Mouse (Mus musculus) ES-E14 (cell line): ENCODE measurements around the gene Spry1. TPM values are rescaled to one million over a fixed set of nuclear protein-coding genes. Genes with fewer than 3 reads are reported as not detected.

ENCODE experiments used
- DNase-seq: peaks from one replicate; pipeline ENCODE4 v3.0.0-alpha.2; 2013; ENCODE audit warnings: low read depth, low spot score
- H3K27ac ChIP-seq: 2 replicates; pipeline ENCODE4 v1.5.1; 2012; ENCODE audit warnings: low read depth, mild to moderate bottlenecking, low read length, moderate library complexity, mixed read lengths; ENCODE audit not compliant: poor library complexity, insufficient read depth, severe bottlenecking
- H3K36me3 ChIP-seq: 2 replicates; pipeline ENCODE4 v1.6.1; 2012; ENCODE audit warnings: mild to moderate bottlenecking, low read length, moderate library complexity, mixed read lengths; ENCODE audit not compliant: control insufficient read depth, poor library complexity, insufficient read depth, severe bottlenecking
- H3K4me1 ChIP-seq, 2 experiments: fragments of 150-350 bp in 1 of 2; sonication (generic) in 1 of 2; 2 replicates each; pipeline ENCODE4 v1.6.1; 2012; ENCODE audit warnings: low read length in 2 of 2, mild to moderate bottlenecking in 1 of 2, mixed read lengths in 1 of 2; ENCODE audit not compliant: control insufficient read depth in 2 of 2, insufficient read depth in 2 of 2, poor library complexity in 1 of 2
- H3K4me3 ChIP-seq, 2 experiments: fragments of 150-350 bp in 1 of 2; sonication (generic) in 1 of 2; 2 replicates each; pipeline ENCODE4 v1.5.1; 2012; ENCODE audit warnings: low read length in 2 of 2, low read depth in 1 of 2, mild to moderate bottlenecking in 1 of 2, mixed read lengths in 1 of 2; ENCODE audit not compliant: insufficient read depth in 1 of 2, poor library complexity in 1 of 2, severe bottlenecking in 1 of 2
- H3K9ac ChIP-seq: 2 replicates; pipeline ENCODE4 v1.6.1; 2012; ENCODE audit warnings: low read depth, mild to moderate bottlenecking, low read length, mixed read lengths; ENCODE audit not compliant: poor library complexity, insufficient read depth, severe bottlenecking
- H3K9me3 ChIP-seq: fragments of 150-350 bp; sonication (generic); 2 replicates; pipeline ENCODE4 v1.6.1; 2012; ENCODE audit warnings: low read depth, mild to moderate bottlenecking, low read length; ENCODE audit not compliant: control insufficient read depth, insufficient read depth
- CHD2 ChIP-seq: IDR thresholded peaks from 2 replicates; pipeline ENCODE4 v1.6.1; 2014; ENCODE audit warnings: mild to moderate bottlenecking, low read depth, low read length, inconsistent platforms
- HCFC1 ChIP-seq: IDR thresholded peaks from 2 replicates; pipeline ENCODE4 v1.6.1; 2012; ENCODE audit warnings: low read length, inconsistent platforms, borderline replicate concordance; ENCODE audit not compliant: insufficient read depth
- MAFK ChIP-seq: IDR thresholded peaks from 2 replicates; pipeline ENCODE4 v1.6.1; 2014; ENCODE audit warnings: mild to moderate bottlenecking, low read depth, low read length, inconsistent platforms; ENCODE audit not compliant: insufficient read depth
- ZC3H11A ChIP-seq: IDR thresholded peaks from 2 replicates; pipeline ENCODE4 v1.6.1; 2012; ENCODE audit warnings: low read depth, mild to moderate bottlenecking, inconsistent platforms, low read length, borderline replicate concordance
- ZNF384 ChIP-seq: IDR thresholded peaks from 2 replicates; pipeline ENCODE4 v1.6.1; 2012; ENCODE audit warnings: low read depth, low read length, inconsistent platforms
- in situ Hi-C, 2 experiments: fragments of 600-800 bp; cut with MboI; formaldehyde crosslinking; loops; one replicate each; pipeline ENCODE4 v1.15.1; 2025; ENCODE audit warnings: low sequenced_read_pairs in 2 of 2, inconsistent platforms in 1 of 2; ENCODE audit not compliant: unreplicated experiment in 2 of 2
- total RNA-seq: library from RNA; depleted of rRNA; stranded (reverse); fragments of 300-350 nt; gene quantifications from 2 replicates; pipeline ENCODE4 v1.2.3, GENCODE M21; 2012

Gene Spry1
- total RNA-seq, 1 experiment: 7.1 TPM

GRCm38 (mm10) chr3:37605876-37606238, 33.9 kb upstream of the Spry1 start:
- DNase-seq: no peak
- Histone ChIP-seq H3K36me3 (no peaks in the 10 kb centered on the region), H3K9me3 (no peaks in the 10 kb centered on the region), H3K4me1 (no peaks in the 10 kb centered on the region), H3K27ac (no peak overlapping the region), H3K4me3 (no peak overlapping the region), H3K9ac (no peak overlapping the region)
- TF ChIP-seq ZNF384: no peak
- in situ Hi-C loops: loop anchor here (25.0 kb wide), 2 partner anchors 381 to 581 kb away; no protein-coding TSS in a partner anchor

GRCm38 (mm10) chr3:37608926-37609325, 30.8 kb upstream of the Spry1 start:
- peak; percentile 34 for DNase-seq
- Histone ChIP-seq H3K4me3 (no peak overlapping the region), H3K9ac (no peak overlapping the region), H3K27ac (no peak overlapping the region), H3K9me3 (no peaks in the 10 kb centered on the region), H3K4me1 (no peaks in the 10 kb centered on the region), H3K36me3 (no peaks in the 10 kb centered on the region)
- TF ChIP-seq ZC3H11A (peak; percentile 75), ZNF384 (no peak)
- in situ Hi-C loops: loop anchor here (25.0 kb wide), 2 partner anchors 378 to 578 kb away; no protein-coding TSS in a partner anchor

DNA sequence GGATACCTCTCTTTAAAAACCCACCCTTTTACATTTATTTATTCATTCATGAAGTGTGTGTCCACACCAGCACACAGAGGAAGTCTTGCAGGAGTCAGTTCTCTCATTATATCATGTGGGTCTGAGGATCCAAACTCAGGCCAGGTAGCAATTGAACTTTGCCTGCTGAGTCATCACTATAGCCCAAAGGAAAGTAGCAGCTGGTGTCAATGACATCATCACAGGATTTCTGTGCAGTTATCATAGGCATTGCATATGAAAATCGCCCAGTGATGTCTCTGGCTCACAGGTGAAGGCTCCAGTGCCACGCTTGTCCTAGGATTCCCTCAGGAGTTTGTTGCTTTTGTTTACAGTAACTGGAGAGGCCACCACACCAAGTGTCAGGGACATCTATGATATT, 29.1 kb upstream of the Spry1 start:
- Histone ChIP-seq H3K9ac (no peak overlapping the region), H3K9me3 (no peaks in the 10 kb centered on the region), H3K4me3 (no peak overlapping the region), H3K36me3 (no peaks in the 10 kb centered on the region), H3K27ac (no peak overlapping the region), H3K4me1 (no peaks in the 10 kb centered on the region; a peak in 1 of 4 replicates)
- in situ Hi-C loops: loop anchor here (25.0 kb wide), 2 partner anchors 377 to 577 kb away; no protein-coding TSS in a partner anchor
- DNase-seq: no peak
- TF ChIP-seq MAFK: no peak
- no peak for TF ChIP-seq HCFC1
- no peak for TF ChIP-seq ZNF384
- TF ChIP-seq ZC3H11A: no peak

DNA sequence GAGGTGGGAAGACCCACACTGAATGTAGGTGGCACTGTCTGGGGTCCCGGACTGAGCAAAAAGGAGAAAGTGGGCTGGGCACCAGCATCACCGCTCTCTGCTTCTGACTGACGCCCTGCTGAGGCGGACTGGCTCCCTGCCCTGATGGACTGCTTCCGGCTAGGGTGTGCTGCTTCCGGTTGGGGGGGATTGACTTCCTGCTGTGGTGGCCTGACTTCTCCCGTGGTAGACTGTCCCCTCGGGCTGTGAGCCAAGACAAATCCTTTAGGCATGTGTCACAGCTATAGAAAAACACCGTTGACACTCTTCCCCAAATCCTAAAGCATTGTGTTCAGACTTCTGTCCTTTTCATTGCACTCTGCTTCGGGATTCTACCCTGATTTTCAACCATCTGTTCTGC, 26.0 kb upstream of the Spry1 start:
- no peak for DNase-seq
- no peak overlapping the region for H3K27ac ChIP-seq
- in situ Hi-C loops: loop anchor here (25.0 kb wide), 2 partner anchors 374 to 574 kb away; no protein-coding TSS in a partner anchor

GRCm38 (mm10) chr3:37614878-37615650, 24.7 kb upstream of the Spry1 start:
- H3K4me3 ChIP-seq: no peak overlapping the region
- no peaks in the 10 kb centered on the region for H3K9me3 ChIP-seq
- TF ChIP-seq ZC3H11A (no peak), MAFK (no peak), ZNF384 (no peak), CHD2 (no peak)
- H3K27ac ChIP-seq: no peak overlapping the region
- no peaks in the 10 kb centered on the region for H3K36me3 ChIP-seq
- in situ Hi-C loops: loop anchor here (25.0 kb wide), 2 partner anchors 372 to 572 kb away; no protein-coding TSS in a partner anchor
- no peak for DNase-seq
- H3K9ac ChIP-seq: no peak overlapping the region
- H3K4me1 ChIP-seq: no peaks in the 10 kb centered on the region; a peak in 1 of 4 replicates

More for the DNA sequence above, 26.0 kb upstream of the Spry1 start:
- Histone ChIP-seq H3K9ac (no peak overlapping the region), H3K36me3 (no peaks in the 10 kb centered on the region), H3K4me3 (no peak overlapping the region), H3K9me3 (no peaks in the 10 kb centered on the region), H3K4me1 (no peaks in the 10 kb centered on the region; a peak in 1 of 4 replicates)
- TF ChIP-seq CHD2: no peak
